ENCODE assay signal across 8 mouse cellular contexts in the genomic region with DNA sequence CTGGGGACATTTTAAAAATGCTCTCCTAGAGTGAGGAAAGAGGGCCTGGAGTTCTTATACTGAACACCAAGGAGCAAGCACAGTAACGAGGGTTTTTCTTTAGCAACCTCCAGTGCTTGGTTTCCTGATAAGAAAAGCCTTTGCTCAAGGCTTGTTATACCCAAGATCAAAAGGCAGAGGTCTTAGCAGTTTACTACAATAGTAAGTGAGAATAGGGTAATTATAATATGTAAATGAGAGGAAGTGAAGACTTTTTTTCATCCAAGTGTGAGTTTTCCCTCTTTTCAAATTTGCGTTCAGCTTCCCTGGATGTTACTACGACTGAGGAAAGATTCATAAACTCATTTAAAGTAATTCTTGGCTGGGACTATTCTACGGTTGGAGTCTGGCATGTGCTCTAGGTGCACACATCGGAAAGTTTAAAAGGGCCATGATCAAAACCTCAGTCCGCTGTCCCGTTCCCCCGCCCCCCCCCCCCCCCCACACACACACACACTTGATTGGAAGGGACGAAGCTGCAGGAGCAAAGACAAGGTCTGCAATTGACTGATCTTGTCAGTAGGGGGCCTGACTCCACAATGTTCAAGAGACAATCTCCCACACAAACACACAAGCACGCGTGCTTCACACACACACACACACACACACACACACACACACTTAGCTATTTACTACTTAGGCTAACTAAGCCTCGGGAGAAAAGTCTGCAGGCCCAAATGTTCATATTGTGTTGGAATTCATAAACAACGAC. TPM values are rescaled to one million over a fixed set of nuclear protein-coding genes. Genes with fewer than 3 reads are reported as not detected.
DNase-seq lines count a peak whose midpoint lies in the region; ATAC-seq and TF ChIP-seq lines count a peak whose summit lies in the region.

No protein-coding gene starts in this region.

- TF ChIP-seq CTCF in testis, adult 2 months (IDR thresholded peaks at IDR 0.05; ENCODE audit: control insufficient read depth, insufficient read depth, insufficient replicate concordance, low read depth, low read length) = no peak

- H3K4me3 ChIP-seq in testis, adult 2 months (ENCODE audit: control insufficient read depth, low read depth, low read length) = peak overlapping the region; percentile 62; the same call in 1 of the 2 replicates
- H3K4me3 ChIP-seq in hindbrain, embryonic 13.5 days = peak overlapping the region; percentile 81

- H3K4me2 ChIP-seq in hindbrain, embryonic 13.5 days = peak overlapping the region; percentile 97

- no peaks in the 10 kb centered on the region for H3K36me3 ChIP-seq in testis, adult 2 months (ENCODE audit: control insufficient read depth, insufficient read depth, low read length)
- no peaks in the 10 kb centered on the region for H3K36me3 ChIP-seq in hindbrain, embryonic 13.5 days

- H3K27ac ChIP-seq in testis, adult 2 months (ENCODE audit: control insufficient read depth, insufficient read depth, low read depth, low read length) = 0 out of 2 replicates have a peak overlapping the region, but pooled peaks have one; percentile 18
- H3K27ac ChIP-seq in hindbrain, embryonic 13.5 days = peak overlapping the region; percentile 58

- no peak for DNase-seq in testis, postnatal 14 days (ENCODE audit: low spot score)
- DNase-seq in cerebellum, adult 9-11 months = peak; percentile 82
- DNase-seq in frontal cortex, postnatal 10 days (ENCODE audit: low spot score in 2 of 2) = peak; percentile 32 to 46
- DNase-seq in layer of hippocampus, postnatal 10 days (ENCODE audit: low spot score in 2 of 2) = peak; percentile 49 to 72
- DNase-seq in lung, postnatal 14 days = peak; percentile 75
- peak; percentile 49 for DNase-seq in retina, postnatal 7 days (ENCODE audit: low read depth, low spot score)

- TF ChIP-seq POLR2A in testis, adult 2 months (IDR thresholded peaks at IDR 0.05; ENCODE audit: control insufficient read depth, low read depth, low read length) = no peak

- no peaks in the 10 kb centered on the region for H3K9me3 ChIP-seq in hindbrain, embryonic 13.5 days

- H3K27me3 ChIP-seq in testis, adult 2 months (ENCODE audit: control insufficient read depth, insufficient read depth, low read length) = 0 out of 2 replicates have a peak, but pooled peaks cover 2% of the 10 kb centered on the region
- H3K27me3 ChIP-seq in hindbrain, embryonic 13.5 days = peaks cover 50% of the 10 kb centered on the region

- peak overlapping the region; percentile 72; the same call in 1 of the 2 replicates for H3K9ac ChIP-seq in hindbrain, embryonic 13.5 days

- no peak for ATAC-seq in hindbrain, embryonic 13.5 days (ENCODE audit: low FRiP score)

- 5% methylated on average over 12 of the region's 13 CpGs for WGBS in hindbrain, embryonic 13.5 days

- peaks cover 16% of the 10 kb centered on the region for H3K4me1 ChIP-seq in testis, adult 2 months (ENCODE audit: control insufficient read depth, insufficient read depth, low read length)
- peaks cover 33% of the 10 kb centered on the region for H3K4me1 ChIP-seq in hindbrain, embryonic 13.5 days (replicated peaks)

RNA-seq across cellular contexts. Expression of gene Nr4a2, which starts 6.4 kb away (rescaled TPM):
- 0.44 and 0.61 TPM in 2 replicates for polyA plus RNA-seq in testis, adult 2 months (2012; rRNA removed)
- 25.7 and 28.6 TPM in 2 replicates for polyA plus RNA-seq in hindbrain, embryonic 13.5 days (2015; fragmentation: Nextera tagmentation; extraction: Ambion mirVana)
- total RNA-seq in layer of hippocampus, postnatal 10 days (2021) = 10 to 100 TPM; 55.5 to 75.3 TPM

Comparison
In these comparisons a context has a peak if more than half of its experiments do, and no peak if none do; other contexts are left out.
1. RNA of gene Nr4a2, which starts 6.4 kb away (polyA plus RNA-seq): 25.7 to 28.6 TPM in hindbrain, embryonic 13.5 days; 0.44 to 0.61 TPM in testis, adult 2 months; every median in the first group is over 10 times any median in the second.